Mouse (Mus musculus) left cerebral cortex, adult 2 months (tissue): ENCODE results near the gene Lrpap1. TPM values are rescaled to one million over a fixed set of nuclear protein-coding genes. Genes with fewer than 3 reads are reported as not detected.

Experiments
- DNase-seq, 2 experiments: peaks; one replicate each; pipeline ENCODE4 v3.0.0; 2021 to 2022; ENCODE audit warnings: low spot score in 2 of 2, mixed read lengths in 1 of 2; ENCODE audit errors: extremely low spot score in 1 of 2
- H3K27ac ChIP-seq: fragments of 200-600 bp; 2 replicates; pipeline ENCODE4 v1.8.1; 2022
- H3K4me3 ChIP-seq: fragments of 200-600 bp; 2 replicates; pipeline ENCODE4 v1.8.1; 2022
- CTCF ChIP-seq: fragments of 200-600 bp; IDR thresholded peaks from 2 replicates; pipeline ENCODE4 v1.8.1; 2022; ENCODE audit warnings: antibody characterized with exemption, mild to moderate bottlenecking, moderate library complexity
- intact Hi-C: fragments of 180-260 bp; cut with DNase I; formaldehyde crosslinking; loops from one replicate; pipeline ENCODE4 v1.15.1; 2025
- total RNA-seq, 2 experiments: library from RNA; stranded (reverse); gene quantifications; 2 replicates each; pipeline ENCODE4 v1.2.3; 2021

Lrpap1 gene
- total RNA-seq, 2 experiments from 2014 or later = 137 to 138 TPM

- Histone ChIP-seq H3K4me3 (no peak overlapping the region), H3K27ac (peak overlapping the region; percentile 76)
- peak; percentile 40 to 57 for DNase-seq
- TF ChIP-seq CTCF = no peak
- intact Hi-C loops = loop anchor here (2.0 to 5.0 kb wide), 3 partner anchors 81 to 175 kb away; partner anchors contain the start of gene Dok7
Observed at GRCm38 (mm10) chr5:35138183-35138611, 32.6 kb upstream of the Lrpap1 start.

GRCm38 (mm10) chr5:35137510-35138182 is 32.1 kb upstream of the Lrpap1 start:
- intact Hi-C loops = loop anchor here (1.0 to 5.0 kb wide), 5 partner anchors 80 to 195 kb away; partner anchors contain the start of gene Dok7
- DNase-seq = peak; percentile 74 to 88
- TF ChIP-seq CTCF = no peak
- peak overlapping the region; percentile 76 for H3K27ac ChIP-seq
- no peak overlapping the region for H3K4me3 ChIP-seq

- no peak overlapping the region for H3K27ac ChIP-seq
- DNase-seq = no peak
- TF ChIP-seq CTCF = no peak
- intact Hi-C loops = loop anchor here (2.0 to 5.0 kb wide), 3 partner anchors 79 to 147 kb away; partner anchors contain the start of gene Dok7
- no peak overlapping the region for H3K4me3 ChIP-seq
Observed at GRCm38 (mm10) chr5:35135903-35136302, 30.3 kb upstream of the Lrpap1 start.

GRCm38 (mm10) chr5:35134286-35134685 is 28.7 kb upstream of the Lrpap1 start:
- intact Hi-C loops = no loop called here
- no peak for TF ChIP-seq CTCF

GRCm38 (mm10) chr5:35133468-35133867 is 27.9 kb upstream of the Lrpap1 start:
- Histone ChIP-seq H3K27ac (no peak overlapping the region), H3K4me3 (no peak overlapping the region)
- DNase-seq = no peak
- intact Hi-C loops = no loop called here
- TF ChIP-seq CTCF = no peak

More at GRCm38 (mm10) chr5:35134286-35134685, 28.7 kb upstream of the Lrpap1 start:
- no peak for DNase-seq
- Histone ChIP-seq H3K4me3 (no peak overlapping the region), H3K27ac (no peak overlapping the region)

GRCm38 (mm10) chr5:35132278-35132980 is 26.9 kb upstream of the Lrpap1 start:
- TF ChIP-seq CTCF = no peak
- Histone ChIP-seq H3K4me3 (no peak overlapping the region), H3K27ac (no peak overlapping the region)
- intact Hi-C loops = no loop called here
- DNase-seq = no peak

GRCm38 (mm10) chr5:35131773-35132172 is 26.2 kb upstream of the Lrpap1 start:
- DNase-seq = peak; percentile 79 to 83
- Histone ChIP-seq H3K4me3 (no peak overlapping the region), H3K27ac (no peak overlapping the region)
- intact Hi-C loops = no loop called here
- TF ChIP-seq CTCF = peak; percentile 89

GRCm38 (mm10) chr5:35131237-35131636 is 25.7 kb upstream of the Lrpap1 start:
- no peak overlapping the region for H3K27ac ChIP-seq
- no peak overlapping the region for H3K4me3 ChIP-seq
- no peak for DNase-seq
- intact Hi-C loops = no loop called here
- TF ChIP-seq CTCF = peak; percentile 27

GRCm38 (mm10) chr5:35129767-35130191 is 24.2 kb upstream of the Lrpap1 start:
- intact Hi-C loops = no loop called here
- TF ChIP-seq CTCF = no peak
- Histone ChIP-seq H3K4me3 (no peak overlapping the region), H3K27ac (peak overlapping the region; percentile 70)
- no peak for DNase-seq

- intact Hi-C loops = no loop called here
- Histone ChIP-seq H3K27ac (peak overlapping the region; percentile 70), H3K4me3 (no peak overlapping the region)
- peak; percentile 48 to 62 for DNase-seq
- TF ChIP-seq CTCF = no peak
Observed at GRCm38 (mm10) chr5:35129208-35129607, 23.6 kb upstream of the Lrpap1 start.

- intact Hi-C loops = no loop called here
- no peak for DNase-seq
- H3K27ac ChIP-seq = no peak overlapping the region
- no peak overlapping the region for H3K4me3 ChIP-seq
- no peak for TF ChIP-seq CTCF
Observed at GRCm38 (mm10) chr5:35120024-35120423, 14.5 kb upstream of the Lrpap1 start.

- no peak overlapping the region for H3K27ac ChIP-seq
- no peak for TF ChIP-seq CTCF
- no peak for DNase-seq
- no peak overlapping the region for H3K4me3 ChIP-seq
- intact Hi-C loops = no loop called here
Observed at GRCm38 (mm10) chr5:35118418-35118817, 12.9 kb upstream of the Lrpap1 start.
